Mouse (Mus musculus) skeletal muscle tissue, postnatal 0 days (tissue): ENCODE results near the gene Zfp988. TPM values are rescaled to one million over a fixed set of nuclear protein-coding genes. Genes with fewer than 3 reads are reported as not detected.

Source experiments
- polyA plus RNA-seq: library from polyadenylated mRNA; unstranded; fragments of >200 nt; fragmentation: Nextera tagmentation; extraction: Ambion mirVana; gene quantifications from 2 replicates; pipeline ENCODE4 v1.2.1, GENCODE M21; 2015

The Zfp988 gene
- polyA plus RNA-seq, result not detected in 2 replicates

DNA sequence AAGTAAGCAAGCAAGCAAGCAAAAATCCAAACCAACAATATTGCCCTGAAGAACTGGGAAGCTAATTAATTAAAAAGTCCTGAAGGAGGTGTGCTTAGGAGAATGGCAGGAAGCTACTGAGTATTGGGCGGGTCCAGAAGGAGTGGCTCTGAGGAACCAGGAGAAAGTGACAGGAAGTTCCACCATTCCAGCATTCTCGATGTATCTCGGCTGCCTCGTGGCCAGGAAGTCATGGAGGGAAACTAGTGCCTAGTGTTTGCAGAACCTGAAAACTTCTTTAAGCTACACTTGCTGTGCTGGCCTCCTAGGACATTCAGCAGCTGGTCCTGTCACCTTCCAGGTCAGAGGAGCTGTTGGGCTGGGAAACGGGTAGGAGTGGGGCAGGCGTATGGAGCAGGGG, at the start of gene Zfp988:
Zfp988 (plus strand) TSS at position 239 of the 400 bp plus-strand sequence.

DNA sequence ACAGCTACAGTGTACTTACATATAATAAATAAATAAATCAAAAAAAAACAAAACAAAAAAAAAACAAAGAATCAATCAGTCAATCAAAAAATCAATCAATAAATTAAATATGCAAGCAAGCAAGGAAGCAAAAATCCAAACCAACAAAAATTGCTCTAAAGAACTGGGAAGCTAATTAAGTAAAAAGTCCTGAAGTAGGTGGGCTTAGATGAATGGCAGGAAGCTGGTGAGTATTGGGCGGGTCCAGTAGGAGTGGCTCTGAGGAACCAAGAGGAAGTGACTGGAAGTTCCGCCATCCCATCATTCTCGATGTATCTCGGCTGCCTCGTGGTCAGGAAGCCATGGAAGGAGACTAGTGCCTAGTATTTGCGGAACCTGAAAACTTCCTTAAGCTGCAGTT, 55.5 kb downstream of the Zfp988 start, which contains the start of gene Zfp978:
Zfp978 (plus strand) TSS at position 301 of the 400 bp plus-strand sequence.

Other genes with a start within 250 kb of the Zfp988 start
- gene Zfp991, start 173.6 kb upstream of the Zfp988 start, polyA plus RNA-seq, result 2.5 and 2.9 TPM in 2 replicates
- gene Zfp978, start 55.6 kb downstream of the Zfp988 start, polyA plus RNA-seq, result 0.19 and 0.27 TPM in 2 replicates
- 2.7 and 3.5 TPM in 2 replicates for gene Zfp982, start 186.7 kb downstream of the Zfp988 start, polyA plus RNA-seq
- 0.04 and 0.10 TPM in 2 replicates for gene Gm16503, start 234.5 kb downstream of the Zfp988 start, polyA plus RNA-seq
- gene Zfp985, start 247.6 kb downstream of the Zfp988 start, polyA plus RNA-seq, result 0.06 and 0.11 TPM in 2 replicates